Mouse (Mus musculus): Measurements from ENCODE around the gene Cpxm1.

DNA sequence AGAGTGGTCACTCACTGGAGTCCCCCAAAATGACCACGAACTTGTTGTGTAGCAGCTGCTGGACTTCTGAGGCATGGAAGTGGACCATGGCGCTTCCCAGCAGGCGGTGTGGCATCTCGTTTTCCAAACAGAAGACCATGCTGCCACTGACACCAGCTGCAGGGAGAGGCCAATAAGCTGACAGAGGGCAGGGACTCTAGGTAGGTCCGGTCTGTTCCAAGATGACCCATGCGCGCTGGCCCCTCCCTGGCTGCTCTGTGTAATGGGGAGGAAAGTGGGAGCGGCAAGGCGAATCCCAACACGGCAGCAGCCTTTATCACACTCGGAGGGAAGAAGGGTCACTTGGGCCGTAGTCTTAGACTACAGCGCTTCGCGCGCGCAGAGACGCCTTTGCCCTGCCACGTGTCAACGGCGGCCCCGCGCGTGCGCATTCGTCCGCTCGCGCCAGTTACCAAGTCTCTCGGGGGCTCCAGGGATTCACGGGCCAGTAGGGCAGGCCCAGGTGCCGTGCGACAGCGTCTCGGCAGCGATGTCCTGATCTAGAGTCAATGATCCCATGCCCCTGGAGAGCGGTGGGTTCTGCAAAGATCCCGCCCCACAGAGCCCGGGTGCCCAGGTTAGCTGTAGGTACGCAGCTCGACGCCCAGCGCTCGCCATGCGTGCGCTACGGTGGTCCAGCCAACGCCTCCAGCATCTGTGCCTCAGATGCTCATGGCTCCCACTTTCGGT, 26.2 kb upstream of the Cpxm1 start:
- no peak for TF ChIP-seq CTCF (IDR thresholded peaks at IDR 0.05; ENCODE audit: extremely low read depth, insufficient read depth, low read length)
- peak; percentile 43; the same call in 1 of the 2 replicates for TF ChIP-seq POLR2A (IDR thresholded peaks at IDR 0.05; ENCODE audit: extremely low read depth, insufficient read depth, low read length)
